Mouse (Mus musculus): ENCODE measurements around the gene Coil. TPM values are rescaled to one million over a fixed set of nuclear protein-coding genes. Genes with fewer than 3 reads are reported as not detected.
"Not testable (repeated sequence)": the region's sequence is repeated elsewhere in the genome, so short reads cannot be mapped to it uniquely, and the experiment has no call there.

Coil gene
- polyA plus RNA-seq, 1 experiment from 2014 or later: 34.2 TPM

- no peak overlapping the region for H3K9ac ChIP-seq
- H3K27me3 ChIP-seq (replicated peaks): no peaks in the 10 kb centered on the region
- no peak for ATAC-seq (replicated peaks)
- H3K9me3 ChIP-seq: no peaks in the 10 kb centered on the region
- H3K36me3 ChIP-seq (replicated peaks): peaks cover 6% of the 10 kb centered on the region; the same call in 1 of the 2 replicates
- H3K4me3 ChIP-seq: no peak overlapping the region
- H3K4me2 ChIP-seq: no peak overlapping the region
- 94% methylated on average over 5 of the region's 5 CpGs for WGBS
- H3K4me1 ChIP-seq: peaks cover 17% of the 10 kb centered on the region
- no peak overlapping the region for H3K27ac ChIP-seq
These were observed 7.1 kb downstream of the Coil start for GRCm38 (mm10) chr11:88977188-88977587.

GRCm38 (mm10) chr11:88981337-88981736 lies 11.3 kb downstream of the Coil start:
- Histone ChIP-seq H3K9ac (no peak overlapping the region), H3K36me3 (replicated peaks) (peaks cover 15% of the 10 kb centered on the region), H3K4me3 (no peak overlapping the region), H3K27ac (no peak overlapping the region), H3K27me3 (replicated peaks) (no peaks in the 10 kb centered on the region), H3K4me2 (no peak overlapping the region), H3K4me1 (peaks cover under 1% of the 10 kb centered on the region; the same call in 1 of the 2 replicates), H3K9me3 (no peaks in the 10 kb centered on the region)
- 92% methylated on average over 8 of the region's 8 CpGs for WGBS
- ATAC-seq (replicated peaks): no peak

- no peak overlapping the region for H3K27ac ChIP-seq
- no peak overlapping the region for H3K4me2 ChIP-seq
- H3K27me3 ChIP-seq (replicated peaks): no peaks in the 10 kb centered on the region
- H3K4me1 ChIP-seq: no peaks in the 10 kb centered on the region
- H3K36me3 ChIP-seq (replicated peaks): peaks cover 14% of the 10 kb centered on the region
- no peaks in the 10 kb centered on the region for H3K9me3 ChIP-seq
- H3K9ac ChIP-seq: no peak overlapping the region
- WGBS: 84% methylated on average over 10 of the region's 10 CpGs
- no peak for ATAC-seq (replicated peaks)
- no peak overlapping the region for H3K4me3 ChIP-seq
These were observed 16.6 kb downstream of the Coil start for GRCm38 (mm10) chr11:88986616-88987015.

- Histone ChIP-seq H3K9me3 (no peaks in the 10 kb centered on the region), H3K4me3 (no peak overlapping the region), H3K9ac (no peak overlapping the region), H3K4me1 (no peaks in the 10 kb centered on the region), H3K27ac (no peak overlapping the region), H3K36me3 (replicated peaks) (peaks cover 8% of the 10 kb centered on the region; the same call in 1 of the 2 replicates), H3K27me3 (replicated peaks) (no peaks in the 10 kb centered on the region), H3K4me2 (no peak overlapping the region)
- 82% methylated on average over 5 of the region's 5 CpGs for WGBS
- no peak for ATAC-seq (replicated peaks)
These were observed 18.9 kb downstream of the Coil start for GRCm38 (mm10) chr11:88988956-88989355.

- H3K4me1 ChIP-seq: no peaks in the 10 kb centered on the region
These were observed 19.5 kb downstream of the Coil start for GRCm38 (mm10) chr11:88989530-88989929.

GRCm38 (mm10) chr11:88993186-88993585 lies 23.1 kb downstream of the Coil start:
- no peak overlapping the region for H3K9ac ChIP-seq
- H3K4me3 ChIP-seq: no peak overlapping the region
- H3K27ac ChIP-seq: no peak overlapping the region
- no peaks in the 10 kb centered on the region for H3K27me3 ChIP-seq (replicated peaks)
- no peaks in the 10 kb centered on the region for H3K9me3 ChIP-seq
- no peak overlapping the region for H3K4me2 ChIP-seq
- H3K36me3 ChIP-seq (replicated peaks): no peaks in the 10 kb centered on the region; the same call in 1 of the 2 replicates
- no peaks in the 10 kb centered on the region for H3K4me1 ChIP-seq
- WGBS: 45% methylated on average over 7 of the region's 7 CpGs
- no peak for ATAC-seq (replicated peaks)

More at GRCm38 (mm10) chr11:88989530-88989929, 19.5 kb downstream of the Coil start:
- Histone ChIP-seq H3K9me3 (no peaks in the 10 kb centered on the region), H3K4me2 (no peak overlapping the region), H3K9ac (no peak overlapping the region), H3K4me3 (no peak overlapping the region), H3K36me3 (replicated peaks) (peaks cover 8% of the 10 kb centered on the region; the same call in 1 of the 2 replicates), H3K27me3 (replicated peaks) (no peaks in the 10 kb centered on the region), H3K27ac (no peak overlapping the region)
- 75% methylated on average over 5 of the region's 5 CpGs for WGBS
- ATAC-seq (replicated peaks): no peak

- ATAC-seq (replicated peaks): no peak
- Histone ChIP-seq H3K9ac (no peak overlapping the region), H3K27me3 (replicated peaks) (peaks cover under 1% of the 10 kb centered on the region; the same call in 1 of the 2 replicates)
These were observed 23.6 kb downstream of the Coil start for GRCm38 (mm10) chr11:88993625-88994024.

GRCm38 (mm10) chr11:88994492-88994891 lies 24.4 kb downstream of the Coil start:
- no peak for ATAC-seq (replicated peaks)
- Histone ChIP-seq H3K4me3 (no peak overlapping the region), H3K9me3 (no peaks in the 10 kb centered on the region), H3K27me3 (replicated peaks) (peaks cover 9% of the 10 kb centered on the region), H3K9ac (no peak overlapping the region), H3K27ac (no peak overlapping the region), H3K36me3 (replicated peaks) (no peaks in the 10 kb centered on the region), H3K4me2 (no peak overlapping the region), H3K4me1 (peaks cover 6% of the 10 kb centered on the region; the same call in 1 of the 2 replicates)
- 89% methylated on average over 7 of the region's 7 CpGs for WGBS

More at GRCm38 (mm10) chr11:88993625-88994024, 23.6 kb downstream of the Coil start:
- H3K9me3 ChIP-seq: no peaks in the 10 kb centered on the region
- H3K4me1 ChIP-seq: no peaks in the 10 kb centered on the region
- no peaks in the 10 kb centered on the region; the same call in 1 of the 2 replicates for H3K36me3 ChIP-seq (replicated peaks)
- 20% methylated on average over 5 of the region's 5 CpGs for WGBS
- no peak overlapping the region for H3K27ac ChIP-seq
- H3K4me2 ChIP-seq: no peak overlapping the region
- no peak overlapping the region for H3K4me3 ChIP-seq

GRCm38 (mm10) chr11:88995616-88996015 lies 25.6 kb downstream of the Coil start:
- no peak for ATAC-seq (replicated peaks)
- Histone ChIP-seq H3K4me2 (no peak overlapping the region), H3K4me3 (no peak overlapping the region), H3K27me3 (replicated peaks) (peaks cover 18% of the 10 kb centered on the region), H3K36me3 (replicated peaks) (no peaks in the 10 kb centered on the region), H3K9me3 (no peaks in the 10 kb centered on the region), H3K9ac (no peak overlapping the region), H3K27ac (no peak overlapping the region), H3K4me1 (peaks cover 7% of the 10 kb centered on the region; the same call in 1 of the 2 replicates)
- WGBS: 92% methylated on average over 2 of the region's 2 CpGs

- H3K4me2 ChIP-seq: no peak overlapping the region
- no peak overlapping the region for H3K9ac ChIP-seq
- no peaks in the 10 kb centered on the region for H3K36me3 ChIP-seq (replicated peaks)
- no peak overlapping the region for H3K27ac ChIP-seq
- H3K4me3 ChIP-seq: no peak overlapping the region
- peaks cover 7% of the 10 kb centered on the region; the same call in 1 of the 2 replicates for H3K4me1 ChIP-seq
- 76% methylated on average over 7 of the region's 7 CpGs for WGBS
- no peaks in the 10 kb centered on the region for H3K9me3 ChIP-seq
- ATAC-seq (replicated peaks): no peak
- H3K27me3 ChIP-seq (replicated peaks): peaks cover 18% of the 10 kb centered on the region
These were observed 26.4 kb downstream of the Coil start for GRCm38 (mm10) chr11:88996427-88996826.

GRCm38 (mm10) chr11:88997343-88997742 lies 27.3 kb downstream of the Coil start:
- not testable (repeated sequence) for ATAC-seq (replicated peaks); H3K4me3 ChIP-seq
- 87% methylated on average over 5 of the region's 5 CpGs for WGBS

GRCm38 (mm10) chr11:88998406-88998805 lies 28.4 kb downstream of the Coil start:
- H3K27me3 ChIP-seq (replicated peaks): peaks cover 18% of the 10 kb centered on the region
- no peak overlapping the region for H3K9ac ChIP-seq
- H3K36me3 ChIP-seq (replicated peaks): no peaks in the 10 kb centered on the region
- H3K4me2 ChIP-seq: no peak overlapping the region
- H3K4me3 ChIP-seq: no peak overlapping the region
- no peak overlapping the region for H3K27ac ChIP-seq
- peaks cover 7% of the 10 kb centered on the region; the same call in 1 of the 2 replicates for H3K4me1 ChIP-seq
- ATAC-seq (replicated peaks): no peak
- H3K9me3 ChIP-seq: no peaks in the 10 kb centered on the region
- 16% methylated on average over 3 of the region's 3 CpGs for WGBS

More at GRCm38 (mm10) chr11:88997343-88997742, 27.3 kb downstream of the Coil start:
- peaks cover 18% of the 10 kb centered on the region for H3K27me3 ChIP-seq (replicated peaks)
- not testable (repeated sequence) for H3K9me3 ChIP-seq; H3K36me3 ChIP-seq (replicated peaks); H3K27ac ChIP-seq; H3K9ac ChIP-seq; H3K4me2 ChIP-seq; H3K4me1 ChIP-seq
